12 mouse cellular contexts compared by ENCODE assay signal in the genomic region with DNA sequence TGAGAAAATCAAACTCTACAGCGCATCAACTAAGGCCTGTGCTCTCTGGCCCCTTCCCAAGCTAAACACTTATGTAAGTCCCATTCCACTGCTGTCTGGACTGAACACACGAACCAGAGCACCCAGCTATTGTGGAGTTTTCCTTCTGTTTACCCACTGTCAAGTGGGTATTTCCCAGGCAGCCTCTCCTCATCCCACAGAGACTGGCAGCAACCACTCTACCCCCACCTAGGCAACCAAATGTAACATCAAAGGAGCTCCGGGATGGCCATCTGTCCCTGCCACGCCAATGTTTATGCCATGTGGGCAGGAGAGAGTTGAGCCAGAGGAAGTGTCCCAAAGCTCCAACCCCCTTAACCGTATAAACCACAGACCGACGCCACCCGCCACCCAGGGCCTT.
DNase-seq lines count a peak whose midpoint lies in the region; ATAC-seq lines count a peak whose summit lies in the region.
"Had no signal": no experiment of that assay in that cellular context is flagged by ENCODE, and none has a peak within 500 bp of the region (broad histone marks: within the 10 kb centered on the region; RNA-seq: fewer than 3 reads in every experiment).

No protein-coding gene starts in this region.

- 74% methylated on average over 8 of the region's 8 CpGs for WGBS in hindbrain, embryonic 15.5 days
- WGBS in hindbrain, embryonic 13.5 days: 79% methylated on average over 8 of the region's 8 CpGs
- WGBS in embryonic facial prominence, embryonic 10.5 days: 88% methylated on average over 8 of the region's 8 CpGs

- no peak overlapping the region for H3K4me2 ChIP-seq in hindbrain, embryonic 15.5 days
- no peak overlapping the region for H3K4me2 ChIP-seq in hindbrain, embryonic 13.5 days
- H3K4me2 ChIP-seq: intestine, embryonic 15.5 days had no signal

- H3K36me3 ChIP-seq in hindbrain, embryonic 15.5 days: no peaks in the 10 kb centered on the region
- no peaks in the 10 kb centered on the region; the same call in 1 of the 2 replicates for H3K36me3 ChIP-seq in hindbrain, embryonic 13.5 days
- peaks cover 17% of the 10 kb centered on the region for H3K36me3 ChIP-seq in embryonic facial prominence, embryonic 10.5 days (replicated peaks)
- H3K36me3 ChIP-seq: intestine, embryonic 15.5 days had no signal

- H3K27me3 ChIP-seq in hindbrain, embryonic 15.5 days: no peaks in the 10 kb centered on the region
- no peaks in the 10 kb centered on the region for H3K27me3 ChIP-seq in hindbrain, embryonic 13.5 days
- no peaks in the 10 kb centered on the region for H3K27me3 ChIP-seq in embryonic facial prominence, embryonic 10.5 days (replicated peaks; ENCODE audit: low read depth, poor library complexity, severe bottlenecking)
- H3K27me3 ChIP-seq: intestine, embryonic 15.5 days had no signal

- no peak overlapping the region for H3K9ac ChIP-seq in hindbrain, embryonic 15.5 days
- no peak overlapping the region for H3K9ac ChIP-seq in hindbrain, embryonic 13.5 days
- H3K9ac ChIP-seq: intestine, embryonic 15.5 days; liver, embryonic 14.5 days had no signal

- H3K9me3 ChIP-seq in hindbrain, embryonic 15.5 days: no peaks in the 10 kb centered on the region
- no peaks in the 10 kb centered on the region for H3K9me3 ChIP-seq in hindbrain, embryonic 13.5 days
- no peaks in the 10 kb centered on the region for H3K9me3 ChIP-seq in embryonic facial prominence, embryonic 10.5 days
- H3K9me3 ChIP-seq: intestine, embryonic 15.5 days had no signal

- DNase-seq in cerebellum, adult 18-20 months: peak; percentile 89 to 95
- no peak for DNase-seq in embryonic facial prominence, embryonic 10.5 days (ENCODE audit: low spot score)
- peak; percentile 48 for DNase-seq in lung, postnatal 25 days (ENCODE audit: low spot score)
- DNase-seq in adrenal gland, postnatal 4 days (ENCODE audit: low spot score in 2 of 2): no peak
- DNase-seq in thymus, postnatal 10 days (ENCODE audit: low spot score in 2 of 2): no peak
- no peak for DNase-seq in kidney, adult 8-10 months
- DNase-seq: adrenal gland, postnatal 36 days; gastrocnemius, postnatal 36 days had no signal

- H3K27ac ChIP-seq in hindbrain, embryonic 15.5 days (replicated peaks): no peak overlapping the region
- no peak overlapping the region for H3K27ac ChIP-seq in hindbrain, embryonic 13.5 days
- H3K27ac ChIP-seq in embryonic facial prominence, embryonic 10.5 days (replicated peaks): peak overlapping the region; percentile 12; the same call in 1 of the 2 replicates
- H3K27ac ChIP-seq: intestine, embryonic 15.5 days; liver, embryonic 14.5 days had no signal

- H3K4me3 ChIP-seq in hindbrain, embryonic 15.5 days: no peak overlapping the region
- no peak overlapping the region for H3K4me3 ChIP-seq in hindbrain, embryonic 13.5 days
- no peak overlapping the region for H3K4me3 ChIP-seq in embryonic facial prominence, embryonic 10.5 days
- H3K4me3 ChIP-seq: intestine, embryonic 15.5 days had no signal

- peaks cover 11% of the 10 kb centered on the region for H3K4me1 ChIP-seq in hindbrain, embryonic 15.5 days (replicated peaks)
- 0 out of 2 replicates have a peak, but pooled peaks cover 10% of the 10 kb centered on the region for H3K4me1 ChIP-seq in hindbrain, embryonic 13.5 days (replicated peaks)
- H3K4me1 ChIP-seq in embryonic facial prominence, embryonic 10.5 days: peaks cover 54% of the 10 kb centered on the region

- peak; percentile 69 for ATAC-seq in hindbrain, embryonic 15.5 days (ENCODE audit: low FRiP score, low read depth)
- no peak for ATAC-seq in hindbrain, embryonic 13.5 days (ENCODE audit: low FRiP score)
- ATAC-seq: intestine, embryonic 15.5 days had no signal

Comparison
In these comparisons a context has a peak if more than half of its experiments do, and no peak if none do; other contexts are left out.
1. DNase-seq: peak in cerebellum, adult 18-20 months (2 of 2) and lung, postnatal 25 days (single experiment); none in embryonic facial prominence, embryonic 10.5 days (single experiment), adrenal gland, postnatal 4 days (0 of 2), thymus, postnatal 10 days (0 of 2) and kidney, adult 8-10 months (0 of 2).